Comparison of ENCODE assay signal across 9 mouse cellular contexts in the genomic region with DNA sequence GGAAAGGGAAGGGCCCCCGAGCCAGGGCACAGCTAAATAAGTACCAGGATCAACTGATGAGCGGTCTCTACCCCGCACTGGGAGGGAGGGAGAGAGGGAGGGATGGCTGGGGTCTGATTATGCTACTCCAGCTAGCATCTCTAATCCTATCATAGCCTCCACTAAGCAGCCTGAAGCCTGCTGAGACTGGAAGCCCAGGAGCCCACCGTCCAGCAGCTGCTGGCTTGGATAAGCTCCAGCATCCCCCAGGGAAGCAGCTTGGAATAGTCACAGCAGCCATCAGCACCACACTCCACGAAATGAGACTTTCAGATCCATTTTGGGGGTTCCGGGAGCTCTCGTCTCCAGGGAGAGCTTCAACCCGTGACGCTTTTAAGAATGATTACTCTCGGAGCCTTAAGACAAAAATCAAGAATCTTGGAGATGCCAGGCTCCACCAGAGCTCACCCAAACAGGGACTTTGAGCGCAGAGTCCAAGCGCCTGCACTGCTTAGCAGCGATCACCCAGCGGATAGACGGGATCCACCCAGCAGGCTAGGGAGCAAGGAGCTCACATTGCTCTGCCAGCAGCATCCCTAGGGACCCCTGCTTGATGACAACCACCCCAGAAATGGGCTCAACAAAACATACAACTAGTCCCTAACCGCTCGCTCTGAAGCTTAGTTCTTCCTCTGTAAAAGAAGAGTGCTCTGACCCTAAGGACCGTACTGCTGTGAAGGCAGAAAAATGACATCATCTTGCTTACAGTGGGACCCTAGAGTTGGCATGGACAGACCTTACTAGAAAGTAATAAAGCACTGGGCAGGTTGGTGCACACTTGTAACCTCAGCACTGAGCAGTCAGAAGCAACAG.
DNase-seq lines count a peak whose midpoint lies in the region; ATAC-seq lines count a peak whose summit lies in the region.
"Had no signal": no experiment of that assay in that cellular context is flagged by ENCODE, and none has a peak within 500 bp of the region (broad histone marks: within the 10 kb centered on the region; RNA-seq: fewer than 3 reads in every experiment).

No protein-coding gene starts in this region.

- peaks cover 20% of the 10 kb centered on the region for H3K4me1 ChIP-seq in heart, embryonic 12.5 days (replicated peaks)
- H3K4me1 ChIP-seq in embryonic facial prominence, embryonic 15.5 days: peaks cover 28% of the 10 kb centered on the region
- H3K4me1 ChIP-seq in heart, embryonic 14.5 days (ENCODE audit: control insufficient read depth in 2 of 2, insufficient read depth in 2 of 2, low read length in 2 of 2): peaks cover 0 to 4% of the 10 kb centered on the region in 2 experiments; a peak in 1 of 4 replicates

- H3K27me3 ChIP-seq in heart, embryonic 12.5 days (replicated peaks): no peaks in the 10 kb centered on the region
- H3K27me3 ChIP-seq in embryonic facial prominence, embryonic 15.5 days: 0 out of 2 replicates have a peak, but pooled peaks cover 6% of the 10 kb centered on the region
- H3K27me3 ChIP-seq in heart, embryonic 14.5 days (ENCODE audit: control insufficient read depth, insufficient read depth, low read length): no peaks in the 10 kb centered on the region
- H3K27me3 ChIP-seq: limb, embryonic 15.5 days had no signal

- H3K36me3 ChIP-seq in heart, embryonic 12.5 days: no peaks in the 10 kb centered on the region
- H3K36me3 ChIP-seq in embryonic facial prominence, embryonic 15.5 days: no peaks in the 10 kb centered on the region
- H3K36me3 ChIP-seq in heart, embryonic 14.5 days (ENCODE audit: control insufficient read depth, insufficient read depth, low read length): no peaks in the 10 kb centered on the region
- H3K36me3 ChIP-seq: limb, embryonic 15.5 days had no signal

- H3K9me3 ChIP-seq in heart, embryonic 12.5 days (replicated peaks): no peaks in the 10 kb centered on the region
- no peaks in the 10 kb centered on the region for H3K9me3 ChIP-seq in embryonic facial prominence, embryonic 15.5 days (replicated peaks)
- no peaks in the 10 kb centered on the region for H3K9me3 ChIP-seq in heart, embryonic 14.5 days (ENCODE audit: control insufficient read depth, low read length)
- H3K9me3 ChIP-seq: limb, embryonic 15.5 days had no signal

- no peak overlapping the region for H3K4me2 ChIP-seq in heart, embryonic 12.5 days
- 0 out of 2 replicates have a peak overlapping the region, but pooled peaks have one; percentile 24 for H3K4me2 ChIP-seq in embryonic facial prominence, embryonic 15.5 days (replicated peaks)
- peak overlapping the region; percentile 32; the same call in 1 of the 2 replicates for H3K4me2 ChIP-seq in heart, embryonic 14.5 days (ENCODE audit: low read length)
- H3K4me2 ChIP-seq: limb, embryonic 15.5 days had no signal

- no peak for ATAC-seq in heart, embryonic 12.5 days (ENCODE audit: insufficient number of reproducible peaks, low FRiP score)
- ATAC-seq in embryonic facial prominence, embryonic 15.5 days (ENCODE audit: insufficient number of reproducible peaks, low FRiP score, low TSS enrichment, low read depth): no peak; the same call in 1 of the 2 replicates
- no peak for ATAC-seq in heart, embryonic 14.5 days (ENCODE audit: insufficient number of reproducible peaks, insufficient read depth, low FRiP score, low read depth)

- no peak overlapping the region for H3K27ac ChIP-seq in heart, embryonic 12.5 days (ENCODE audit: poor library complexity, severe bottlenecking)
- H3K27ac ChIP-seq in embryonic facial prominence, embryonic 15.5 days (replicated peaks): no peak overlapping the region
- no peak overlapping the region for H3K27ac ChIP-seq in heart, embryonic 14.5 days (replicated peaks in 1 of 2; ENCODE audit: control insufficient read depth in 1 of 2, insufficient read depth in 1 of 2, low read depth in 2 of 2, low read length in 2 of 2)

- intact Hi-C loops in left cerebral cortex, postnatal 10 days (cut with DNase I): no loop called here

- H3K4me3 ChIP-seq in heart, embryonic 12.5 days: no peak overlapping the region
- H3K4me3 ChIP-seq in embryonic facial prominence, embryonic 15.5 days (replicated peaks): no peak overlapping the region
- no peak overlapping the region for H3K4me3 ChIP-seq in heart, embryonic 14.5 days (ENCODE audit: control insufficient read depth in 1 of 2, insufficient read depth in 1 of 2, low read depth in 1 of 2, low read length in 2 of 2)
- H3K4me3 ChIP-seq: limb, embryonic 15.5 days had no signal

- DNase-seq in heart, adult 18-20 months: peak; percentile 57
- peak; percentile 60 to 69 for DNase-seq in left cerebral cortex, postnatal 10 days (ENCODE audit: extremely low spot score in 1 of 2, low spot score in 2 of 2)
- peak; percentile 28 for DNase-seq in right cerebral cortex, postnatal 25 days
- DNase-seq in ovary, postnatal 10 days (ENCODE audit: low spot score): no peak
- no peak for DNase-seq in urinary bladder, adult 2 months (ENCODE audit: low spot score)

- no peak overlapping the region for H3K9ac ChIP-seq in heart, embryonic 12.5 days
- H3K9ac ChIP-seq in embryonic facial prominence, embryonic 15.5 days: no peak overlapping the region
- no peak overlapping the region for H3K9ac ChIP-seq in heart, embryonic 14.5 days (ENCODE audit: low read length)
- H3K9ac ChIP-seq: limb, embryonic 15.5 days had no signal

- WGBS in heart, embryonic 12.5 days: 58% methylated on average over 18 of the region's 18 CpGs
- WGBS in embryonic facial prominence, embryonic 15.5 days: 36% methylated on average over 18 of the region's 18 CpGs
- 53% methylated on average over 18 of the region's 18 CpGs for WGBS in heart, embryonic 14.5 days

Comparison
In these comparisons a context has a peak if more than half of its experiments do, and no peak if none do; other contexts are left out.
1. DNase-seq: peak in heart, adult 18-20 months (2 of 2), left cerebral cortex, postnatal 10 days (2 of 2) and right cerebral cortex, postnatal 25 days (single experiment); none in ovary, postnatal 10 days (single experiment) and urinary bladder, adult 2 months (single experiment).